Comparison of ENCODE assay signal across 10 mouse cellular contexts in the genomic region with DNA sequence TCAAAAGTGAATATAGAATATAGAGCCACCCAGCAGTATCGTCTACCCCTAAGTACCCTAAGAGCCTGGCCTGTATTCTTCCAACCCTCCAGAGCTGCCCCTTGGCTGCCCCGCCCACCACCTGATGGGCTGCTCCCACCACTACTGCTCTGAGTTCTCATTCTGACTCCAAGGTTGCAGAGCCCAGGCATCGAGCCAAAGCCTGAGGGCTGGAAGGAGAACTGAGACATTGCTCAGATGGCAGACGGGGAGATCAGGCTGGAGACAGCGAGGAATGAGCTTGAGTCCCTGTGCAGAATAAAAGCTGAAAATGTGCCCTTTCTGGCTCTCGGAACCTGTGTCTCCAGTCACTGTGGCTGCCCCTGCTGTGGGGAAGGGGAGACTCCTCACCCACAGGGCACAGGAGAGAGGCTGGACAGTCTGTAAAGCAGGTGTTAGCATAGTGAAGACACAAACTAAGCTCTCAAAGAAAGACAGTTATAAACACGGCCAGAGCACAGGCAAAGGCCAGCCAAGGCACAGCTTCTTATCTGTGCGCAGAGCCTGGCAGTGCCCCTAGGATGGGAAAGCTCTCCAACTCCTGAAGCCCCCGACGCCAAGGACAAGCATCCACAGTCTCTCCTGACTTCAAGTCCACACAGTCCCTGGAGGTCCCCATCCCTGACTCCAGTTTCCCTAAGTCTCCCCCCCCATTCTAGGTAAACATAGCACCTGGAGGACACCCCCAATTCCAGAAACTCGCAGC. TPM values are rescaled to one million over a fixed set of nuclear protein-coding genes. Genes with fewer than 3 reads are reported as not detected.
DNase-seq lines count a peak whose midpoint lies in the region; ATAC-seq lines count a peak whose summit lies in the region.
"Had no signal": no experiment of that assay in that cellular context is flagged by ENCODE, and none has a peak within 500 bp of the region (broad histone marks: within the 10 kb centered on the region; RNA-seq: fewer than 3 reads in every experiment).

No protein-coding gene starts in this region.

- no peak overlapping the region for H3K9ac ChIP-seq in midbrain, embryonic 11.5 days (ENCODE audit: low read length)
- H3K9ac ChIP-seq in midbrain, embryonic 14.5 days (replicated peaks; ENCODE audit: low read length): no peak overlapping the region
- peak overlapping the region; percentile 51; the same call in 1 of the 2 replicates for H3K9ac ChIP-seq in stomach, embryonic 16.5 days (ENCODE audit: low read length)
- H3K9ac ChIP-seq in liver, embryonic 12.5 days: no peak overlapping the region
- H3K9ac ChIP-seq: heart, embryonic 15.5 days had no signal

- no peaks in the 10 kb centered on the region for H3K9me3 ChIP-seq in midbrain, embryonic 11.5 days (ENCODE audit: control insufficient read depth, low read length)
- no peaks in the 10 kb centered on the region for H3K9me3 ChIP-seq in midbrain, embryonic 14.5 days (ENCODE audit: control insufficient read depth, low read length)
- no peaks in the 10 kb centered on the region for H3K9me3 ChIP-seq in stomach, embryonic 16.5 days (replicated peaks; ENCODE audit: control insufficient read depth, low read length)
- H3K9me3 ChIP-seq in liver, embryonic 12.5 days (replicated peaks): no peaks in the 10 kb centered on the region
- H3K9me3 ChIP-seq: heart, embryonic 15.5 days had no signal

- H3K4me3 ChIP-seq in midbrain, embryonic 11.5 days (ENCODE audit: low read depth, low read length): no peak overlapping the region
- no peak overlapping the region for H3K4me3 ChIP-seq in midbrain, embryonic 14.5 days (replicated peaks; ENCODE audit: low read depth, low read length)
- H3K4me3 ChIP-seq in stomach, embryonic 16.5 days (replicated peaks; ENCODE audit: low read length): no peak overlapping the region
- no peak overlapping the region for H3K4me3 ChIP-seq in liver, embryonic 12.5 days
- H3K4me3 ChIP-seq: heart, embryonic 15.5 days had no signal

- WGBS in midbrain, embryonic 11.5 days: 90% methylated on average over 11 of the region's 11 CpGs
- 87% methylated on average over 11 of the region's 11 CpGs for WGBS in midbrain, embryonic 14.5 days
- 56% methylated on average over 11 of the region's 11 CpGs for WGBS in stomach, embryonic 16.5 days
- 66% methylated on average over 11 of the region's 11 CpGs for WGBS in liver, embryonic 12.5 days (ENCODE audit: insufficient replicate concordance)

- peak; percentile 26 for DNase-seq in midbrain, embryonic 11.5 days (ENCODE audit: low spot score, missing footprints)
- no peak for DNase-seq in midbrain, embryonic 14.5 days
- peak; percentile 84 for DNase-seq in adrenal gland, postnatal 25 days
- peak; percentile 91 to 92 for DNase-seq in cerebellum, postnatal 14 days
- no peak for DNase-seq in kidney, adult 9 months

- no peak overlapping the region for H3K27ac ChIP-seq in midbrain, embryonic 11.5 days (ENCODE audit: low read depth, low read length)
- H3K27ac ChIP-seq in midbrain, embryonic 14.5 days (replicated peaks; ENCODE audit: low read depth, low read length): no peak overlapping the region
- peak overlapping the region; percentile 29; the same call in 1 of the 2 replicates for H3K27ac ChIP-seq in stomach, embryonic 16.5 days (ENCODE audit: low read length)
- H3K27ac ChIP-seq in liver, embryonic 12.5 days: no peak overlapping the region
- H3K27ac ChIP-seq: heart, embryonic 15.5 days had no signal

- H3K4me2 ChIP-seq in midbrain, embryonic 11.5 days: no peak overlapping the region
- H3K4me2 ChIP-seq in midbrain, embryonic 14.5 days (ENCODE audit: low read length): no peak overlapping the region
- no peak overlapping the region for H3K4me2 ChIP-seq in stomach, embryonic 16.5 days (ENCODE audit: low read depth, low read length)
- H3K4me2 ChIP-seq in liver, embryonic 12.5 days: no peak overlapping the region
- H3K4me2 ChIP-seq: heart, embryonic 15.5 days had no signal

- no peaks in the 10 kb centered on the region for H3K27me3 ChIP-seq in midbrain, embryonic 11.5 days (ENCODE audit: control insufficient read depth, insufficient read depth, low read length)
- no peaks in the 10 kb centered on the region for H3K27me3 ChIP-seq in midbrain, embryonic 14.5 days (ENCODE audit: control insufficient read depth, insufficient read depth, low read length)
- no peaks in the 10 kb centered on the region for H3K27me3 ChIP-seq in stomach, embryonic 16.5 days (ENCODE audit: control insufficient read depth, insufficient read depth, low read length)
- no peaks in the 10 kb centered on the region for H3K27me3 ChIP-seq in liver, embryonic 12.5 days (replicated peaks)
- H3K27me3 ChIP-seq: heart, embryonic 15.5 days had no signal

- H3K4me1 ChIP-seq in midbrain, embryonic 11.5 days (ENCODE audit: control insufficient read depth, insufficient read depth, low read length): no peaks in the 10 kb centered on the region
- no peaks in the 10 kb centered on the region for H3K4me1 ChIP-seq in midbrain, embryonic 14.5 days (ENCODE audit: control insufficient read depth, insufficient read depth, low read length)
- H3K4me1 ChIP-seq in stomach, embryonic 16.5 days (ENCODE audit: control insufficient read depth, insufficient read depth, low read length): peaks cover 10% of the 10 kb centered on the region
- H3K4me1 ChIP-seq in liver, embryonic 12.5 days: no peaks in the 10 kb centered on the region

- ATAC-seq in midbrain, embryonic 11.5 days (ENCODE audit: low FRiP score): no peak
- ATAC-seq in midbrain, embryonic 14.5 days (ENCODE audit: low FRiP score, low TSS enrichment): no peak
- no peak for ATAC-seq in stomach, embryonic 16.5 days (ENCODE audit: insufficient read depth, low FRiP score)
- ATAC-seq in liver, embryonic 12.5 days: no peak

- no peaks in the 10 kb centered on the region for H3K36me3 ChIP-seq in midbrain, embryonic 11.5 days (ENCODE audit: control insufficient read depth, insufficient read depth, low read length)
- H3K36me3 ChIP-seq in midbrain, embryonic 14.5 days (ENCODE audit: control insufficient read depth, insufficient read depth, low read length): no peaks in the 10 kb centered on the region
- no peaks in the 10 kb centered on the region for H3K36me3 ChIP-seq in stomach, embryonic 16.5 days (ENCODE audit: control insufficient read depth, insufficient read depth, low read length)
- H3K36me3 ChIP-seq in liver, embryonic 12.5 days: no peaks in the 10 kb centered on the region
- H3K36me3 ChIP-seq: heart, embryonic 15.5 days had no signal

RNA-seq across cellular contexts. Expression of a gene that starts 42.0 kb away (rescaled TPM):
- polyA plus RNA-seq in midbrain, embryonic 11.5 days (2014; fragmentation: Nextera tagmentation; extraction: Ambion mirVana): 3.8 and 4.5 TPM in 2 replicates
- 12.8 and 13.8 TPM in 2 replicates for polyA plus RNA-seq in midbrain, embryonic 14.5 days (2014; fragmentation: Nextera tagmentation; extraction: Ambion mirVana)
- 4.7 and 7.6 TPM in 2 replicates for total RNA-seq in adrenal gland, postnatal 25 days (2021)
- polyA plus RNA-seq in stomach, embryonic 16.5 days (2015; fragmentation: Nextera tagmentation; extraction: Ambion mirVana): 1.9 TPM in 2 replicates
- polyA plus RNA-seq in liver, embryonic 12.5 days (2016; fragmentation: Nextera tagmentation; extraction: Ambion mirVana): 0.24 and 0.37 TPM in 2 replicates
- total RNA-seq: MEL; neutrophil, adult 5-6 weeks had no signal

Comparison
In these comparisons a context has a peak if more than half of its experiments do, and no peak if none do; other contexts are left out.
1. DNase-seq: peak in midbrain, embryonic 11.5 days (single experiment), adrenal gland, postnatal 25 days (single experiment) and cerebellum, postnatal 14 days (2 of 2); none in midbrain, embryonic 14.5 days (single experiment) and kidney, adult 9 months (single experiment).